Mouse (Mus musculus): Measurements from ENCODE around the gene Olfr384. TPM values are rescaled to one million over a fixed set of nuclear protein-coding genes. Genes with fewer than 3 reads are reported as not detected.
"Not testable (repeated sequence)": the region's sequence is repeated elsewhere in the genome, so short reads cannot be mapped to it uniquely, and the experiment has no call there.

Gene Olfr384
- not detected in 2 replicates for total RNA-seq (2015; ENCODE audit: low replicate concordance)
- not detected in 2 replicates for total RNA-seq (2017; ENCODE audit: low replicate concordance)

- no peak for ATAC-seq (replicated peaks; ENCODE audit: low FRiP score, poor library complexity, severe bottlenecking)
Observed at GRCm38 (mm10) chr11:73598294-73598693, at the start of gene Olfr384. Olfr384 (plus strand) TSS chr11:73598594.

DNA sequence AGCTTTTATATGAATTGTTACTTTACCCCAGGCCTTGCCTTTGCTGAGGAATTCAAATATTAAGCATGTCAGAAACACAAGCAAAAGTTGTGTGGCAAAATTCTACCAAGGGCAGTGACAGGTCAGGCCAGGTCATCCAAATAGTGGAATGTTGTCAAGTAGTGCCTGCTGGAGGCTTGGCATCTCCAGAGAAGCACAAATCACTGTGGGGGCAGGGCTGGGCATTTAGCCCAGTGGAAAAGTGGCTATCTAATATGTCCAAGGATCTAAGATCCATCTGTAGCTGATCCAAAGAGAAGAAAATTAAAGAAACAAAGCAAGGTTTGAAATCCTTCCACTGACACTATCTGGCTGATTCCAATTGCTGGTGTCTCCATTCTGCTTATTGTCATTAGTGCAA lies 18.5 kb upstream of the Olfr384 start:
- ATAC-seq (replicated peaks; ENCODE audit: low FRiP score, poor library complexity, severe bottlenecking), result no peak

GRCm38 (mm10) chr11:73583188-73583587 lies 15.2 kb upstream of the Olfr384 start:
- not testable (repeated sequence) for ATAC-seq (replicated peaks; ENCODE audit: low FRiP score, poor library complexity, severe bottlenecking)

- ATAC-seq (replicated peaks; ENCODE audit: low FRiP score, poor library complexity, severe bottlenecking), result no peak
Observed at GRCm38 (mm10) chr11:73592908-73593307, 5.5 kb upstream of the Olfr384 start, which contains the start of gene Olfr385. Olfr385 (minus strand) TSS chr11:73593008.

Other genes with a start within 250 kb of the Olfr384 start
- gene Olfr20, start 247.8 kb upstream of the Olfr384 start, total RNA-seq (2015; ENCODE audit: low replicate concordance), result not detected in 2 replicates
- not detected in 2 replicates for gene Olfr20, start 247.8 kb upstream of the Olfr384 start, total RNA-seq (2017; ENCODE audit: low replicate concordance)
- gene Olfr376, start 227.3 kb upstream of the Olfr384 start, total RNA-seq (2015; ENCODE audit: low replicate concordance), result not detected in 2 replicates
- not detected in 2 replicates for gene Olfr376, start 227.3 kb upstream of the Olfr384 start, total RNA-seq (2017; ENCODE audit: low replicate concordance)
- gene Olfr1, start 199.0 kb upstream of the Olfr384 start, total RNA-seq (2015; ENCODE audit: low replicate concordance), result not detected in 2 replicates
- gene Olfr1, start 199.0 kb upstream of the Olfr384 start, total RNA-seq (2017; ENCODE audit: low replicate concordance), result not detected in 2 replicates
- not detected in 2 replicates for gene Olfr378, start 170.1 kb upstream of the Olfr384 start, total RNA-seq (2015; ENCODE audit: low replicate concordance)
- gene Olfr378, start 170.1 kb upstream of the Olfr384 start, total RNA-seq (2017; ENCODE audit: low replicate concordance), result not detected in 2 replicates
- gene Olfr380, start 141.1 kb upstream of the Olfr384 start, total RNA-seq (2015; ENCODE audit: low replicate concordance), result not detected in 2 replicates
- gene Olfr380, start 141.1 kb upstream of the Olfr384 start, total RNA-seq (2017; ENCODE audit: low replicate concordance), result not detected in 2 replicates
- gene Olfr381, start 107.0 kb upstream of the Olfr384 start, total RNA-seq (2015; ENCODE audit: low replicate concordance), result not detected in 2 replicates
- gene Olfr381, start 107.0 kb upstream of the Olfr384 start, total RNA-seq (2017; ENCODE audit: low replicate concordance), result not detected in 2 replicates
- gene Olfr382, start 81.4 kb upstream of the Olfr384 start, total RNA-seq (2015; ENCODE audit: low replicate concordance), result not detected in 2 replicates
- not detected in 2 replicates for gene Olfr382, start 81.4 kb upstream of the Olfr384 start, total RNA-seq (2017; ENCODE audit: low replicate concordance)
- not detected in 2 replicates for gene Olfr385, start 5.6 kb upstream of the Olfr384 start, total RNA-seq (2015; ENCODE audit: low replicate concordance)
- not detected in 2 replicates for gene Olfr385, start 5.6 kb upstream of the Olfr384 start, total RNA-seq (2017; ENCODE audit: low replicate concordance)
- not detected in 2 replicates for gene Zfp735, start 90.2 kb downstream of the Olfr384 start, total RNA-seq (2015; ENCODE audit: low replicate concordance)
- gene Zfp735, start 90.2 kb downstream of the Olfr384 start, total RNA-seq (2017; ENCODE audit: low replicate concordance), result not detected in 2 replicates
- gene Olfr389, start 182.1 kb downstream of the Olfr384 start, total RNA-seq (2015; ENCODE audit: low replicate concordance), result not detected in 2 replicates
- gene Olfr389, start 182.1 kb downstream of the Olfr384 start, total RNA-seq (2017; ENCODE audit: low replicate concordance), result not detected in 2 replicates
- gene Olfr390, start 184.4 kb downstream of the Olfr384 start, total RNA-seq (2015; ENCODE audit: low replicate concordance), result not detected in 2 replicates
- not detected in 2 replicates for gene Olfr390, start 184.4 kb downstream of the Olfr384 start, total RNA-seq (2017; ENCODE audit: low replicate concordance)
- not detected in 2 replicates for gene Olfr391-ps, start 204.5 kb downstream of the Olfr384 start, total RNA-seq (2015; ENCODE audit: low replicate concordance)
- gene Olfr391-ps, start 204.5 kb downstream of the Olfr384 start, total RNA-seq (2017; ENCODE audit: low replicate concordance), result not detected in 2 replicates
- gene Olfr392, start 218.5 kb downstream of the Olfr384 start, total RNA-seq (2015; ENCODE audit: low replicate concordance), result not detected in 2 replicates
- gene Olfr392, start 218.5 kb downstream of the Olfr384 start, total RNA-seq (2017; ENCODE audit: low replicate concordance), result not detected in 2 replicates

Measured in erythroid progenitor cell, adult 5-6 weeks (primary cell).